Mouse (Mus musculus): Measurements from ENCODE around the gene Esr2. TPM values are rescaled to one million over a fixed set of nuclear protein-coding genes. Genes with fewer than 3 reads are reported as not detected.

The Esr2 gene
- polyA plus RNA-seq, 1 experiment from 2014 or later: 0.05 TPM

DNA sequence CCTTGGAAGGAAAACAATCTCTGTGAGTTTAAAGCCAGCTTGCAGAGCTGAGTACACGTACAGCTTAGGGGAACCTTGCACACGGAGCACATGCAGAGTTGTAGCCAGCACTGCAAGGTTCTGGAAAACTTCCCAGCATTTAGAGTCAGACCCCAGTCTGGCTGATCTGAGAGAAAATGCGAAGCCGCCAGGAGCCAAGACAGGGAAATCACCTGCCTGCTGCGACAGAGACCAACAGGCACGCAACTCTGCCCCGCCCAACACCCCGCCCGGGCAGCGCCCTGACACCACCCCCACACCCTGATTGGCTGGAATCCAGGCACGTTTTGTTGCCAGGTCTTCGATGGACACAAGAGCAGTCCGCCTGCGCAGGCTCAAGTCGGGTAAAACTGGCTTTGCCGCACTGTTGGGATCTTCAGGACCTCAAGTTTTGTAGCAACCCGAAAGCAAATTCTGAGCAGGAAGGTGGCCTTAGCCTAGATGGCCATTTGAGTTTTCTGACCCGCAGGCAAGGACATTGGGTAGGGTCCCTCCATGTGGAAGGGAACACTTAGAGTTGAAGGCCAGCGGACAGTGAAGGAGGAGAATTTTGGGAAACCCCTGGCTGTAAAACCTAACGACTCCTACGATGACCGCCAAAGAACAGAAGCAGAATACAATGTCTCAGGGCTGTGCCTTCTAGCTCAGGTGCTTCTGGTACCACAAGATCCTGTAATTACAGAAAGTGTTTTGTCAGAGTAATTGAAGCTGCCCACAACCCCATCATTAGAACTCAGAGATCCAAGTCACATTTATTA, 19.1 kb upstream of the Esr2 start:
- Histone ChIP-seq H3K4me2 (ENCODE audit: low read depth, low read length, severe bottlenecking) (peak overlapping the region; percentile 90), H3K27ac (ENCODE audit: low read depth, low read length) (no peak overlapping the region), H3K36me3 (ENCODE audit: control insufficient read depth, insufficient read depth, low read length) (no peaks in the 10 kb centered on the region), H3K9ac (ENCODE audit: low read length) (peak overlapping the region; percentile 47), H3K4me1 (replicated peaks; ENCODE audit: control insufficient read depth, insufficient read depth, low read length) (peaks cover 3% of the 10 kb centered on the region; the same call in 1 of the 2 replicates), H3K27me3 (ENCODE audit: control insufficient read depth, insufficient read depth, low read length) (no peaks in the 10 kb centered on the region), H3K9me3 (ENCODE audit: control insufficient read depth, low read length) (no peaks in the 10 kb centered on the region), H3K4me3 (ENCODE audit: low read depth, low read length) (peak overlapping the region; percentile 31)
- peak; percentile 90 for DNase-seq (ENCODE audit: low spot score)
- peak; percentile 92 for ATAC-seq (replicated peaks; ENCODE audit: low FRiP score)
- WGBS: under 1% methylated on average over 22 of the region's 22 CpGs

DNA sequence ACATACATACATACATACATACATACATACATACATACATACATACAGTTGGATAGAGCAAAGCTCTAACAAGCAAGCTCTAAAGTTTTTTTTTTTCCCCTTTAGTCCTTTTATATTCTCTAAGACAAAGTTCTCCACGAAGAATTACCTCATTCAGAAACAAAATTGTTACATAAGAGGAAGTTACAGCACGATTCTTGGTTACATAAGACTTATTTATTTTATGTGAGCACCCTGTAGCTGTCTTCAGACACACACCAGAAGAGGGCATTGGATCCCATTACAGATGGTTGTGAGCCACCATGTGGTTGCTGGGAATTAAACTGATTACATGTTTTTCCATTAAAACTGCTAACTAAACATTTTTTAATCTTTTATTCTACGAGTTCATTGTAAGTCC, 17.5 kb upstream of the Esr2 start:
- H3K4me2 ChIP-seq (ENCODE audit: low read depth, low read length, severe bottlenecking): no peak overlapping the region
- peaks cover 3% of the 10 kb centered on the region; the same call in 1 of the 2 replicates for H3K4me1 ChIP-seq (replicated peaks; ENCODE audit: control insufficient read depth, insufficient read depth, low read length)
- ATAC-seq (replicated peaks; ENCODE audit: low FRiP score) (no peak), DNase-seq (ENCODE audit: low spot score) (no peak)
- no peaks in the 10 kb centered on the region for H3K9me3 ChIP-seq (ENCODE audit: control insufficient read depth, low read length)
- H3K36me3 ChIP-seq (ENCODE audit: control insufficient read depth, insufficient read depth, low read length): no peaks in the 10 kb centered on the region
- no peak overlapping the region for H3K4me3 ChIP-seq (ENCODE audit: low read depth, low read length)
- no peak overlapping the region for H3K27ac ChIP-seq (ENCODE audit: low read depth, low read length)
- 68% methylated on average over 3 of the region's 3 CpGs for WGBS
- no peaks in the 10 kb centered on the region for H3K27me3 ChIP-seq (ENCODE audit: control insufficient read depth, insufficient read depth, low read length)
- H3K9ac ChIP-seq (ENCODE audit: low read length): no peak overlapping the region

DNA sequence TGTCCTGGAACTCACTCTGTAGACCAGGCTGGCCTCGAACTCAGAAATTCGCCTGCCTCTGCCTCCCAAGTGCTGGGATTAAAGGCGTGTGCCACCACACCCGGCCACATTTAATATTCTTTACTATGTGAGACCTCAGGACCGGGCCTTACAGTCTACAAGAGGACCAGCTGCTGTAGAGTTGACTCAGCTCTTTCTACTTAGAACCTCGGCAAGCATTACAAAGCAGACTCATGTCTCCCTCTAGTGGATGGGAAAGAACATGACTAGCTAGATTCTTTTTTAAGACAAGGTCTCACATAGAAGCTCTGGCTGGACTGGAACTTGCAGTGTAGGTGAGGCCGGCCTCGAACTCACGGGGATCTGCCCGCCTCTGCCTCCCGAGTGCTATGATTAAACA, 13.9 kb upstream of the Esr2 start:
- no peak overlapping the region for H3K4me2 ChIP-seq (ENCODE audit: low read depth, low read length, severe bottlenecking)
- H3K36me3 ChIP-seq (ENCODE audit: control insufficient read depth, insufficient read depth, low read length): no peaks in the 10 kb centered on the region
- DNase-seq (ENCODE audit: low spot score) (no peak), ATAC-seq (replicated peaks; ENCODE audit: low FRiP score) (peak; percentile 51; the same call in 1 of the 2 replicates)
- H3K4me3 ChIP-seq (ENCODE audit: low read depth, low read length): no peak overlapping the region
- H3K27ac ChIP-seq (ENCODE audit: low read depth, low read length): no peak overlapping the region
- no peaks in the 10 kb centered on the region for H3K9me3 ChIP-seq (ENCODE audit: control insufficient read depth, low read length)
- H3K9ac ChIP-seq (ENCODE audit: low read length): no peak overlapping the region
- H3K27me3 ChIP-seq (ENCODE audit: control insufficient read depth, insufficient read depth, low read length): no peaks in the 10 kb centered on the region
- H3K4me1 ChIP-seq (replicated peaks; ENCODE audit: control insufficient read depth, insufficient read depth, low read length): no peaks in the 10 kb centered on the region
- WGBS: 55% methylated on average over 11 of the region's 11 CpGs

DNA sequence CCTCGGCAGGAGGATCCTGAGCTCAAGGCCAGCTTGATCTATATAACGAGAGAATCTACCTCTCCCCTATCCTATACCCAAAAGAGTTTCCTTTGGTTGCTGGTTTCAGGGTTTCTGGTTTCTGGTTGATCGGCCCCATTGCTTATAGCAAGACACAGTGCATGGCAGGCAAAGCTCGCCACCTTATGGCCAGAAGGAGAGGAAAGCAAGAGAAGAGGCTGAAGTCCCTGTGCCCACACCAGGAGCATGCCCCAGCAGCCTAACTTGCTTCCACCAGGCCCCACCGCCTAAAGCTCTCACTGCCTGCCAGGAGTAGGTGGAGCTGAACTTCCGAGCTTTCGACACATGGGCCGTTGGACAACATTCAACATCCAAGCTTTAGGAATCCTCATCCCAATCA, 10.8 kb upstream of the Esr2 start:
- no peak overlapping the region for H3K4me2 ChIP-seq (ENCODE audit: low read depth, low read length, severe bottlenecking)
- no peaks in the 10 kb centered on the region for H3K36me3 ChIP-seq (ENCODE audit: control insufficient read depth, insufficient read depth, low read length)
- H3K27me3 ChIP-seq (ENCODE audit: control insufficient read depth, insufficient read depth, low read length): no peaks in the 10 kb centered on the region
- ATAC-seq (replicated peaks; ENCODE audit: low FRiP score) (no peak), DNase-seq (ENCODE audit: low spot score) (no peak)
- H3K4me3 ChIP-seq (ENCODE audit: low read depth, low read length): no peak overlapping the region
- WGBS: 44% methylated on average over 8 of the region's 8 CpGs
- no peak overlapping the region for H3K27ac ChIP-seq (ENCODE audit: low read depth, low read length)
- no peaks in the 10 kb centered on the region for H3K9me3 ChIP-seq (ENCODE audit: control insufficient read depth, low read length)
- no peak overlapping the region for H3K9ac ChIP-seq (ENCODE audit: low read length)
- H3K4me1 ChIP-seq (replicated peaks; ENCODE audit: control insufficient read depth, insufficient read depth, low read length): no peaks in the 10 kb centered on the region

DNA sequence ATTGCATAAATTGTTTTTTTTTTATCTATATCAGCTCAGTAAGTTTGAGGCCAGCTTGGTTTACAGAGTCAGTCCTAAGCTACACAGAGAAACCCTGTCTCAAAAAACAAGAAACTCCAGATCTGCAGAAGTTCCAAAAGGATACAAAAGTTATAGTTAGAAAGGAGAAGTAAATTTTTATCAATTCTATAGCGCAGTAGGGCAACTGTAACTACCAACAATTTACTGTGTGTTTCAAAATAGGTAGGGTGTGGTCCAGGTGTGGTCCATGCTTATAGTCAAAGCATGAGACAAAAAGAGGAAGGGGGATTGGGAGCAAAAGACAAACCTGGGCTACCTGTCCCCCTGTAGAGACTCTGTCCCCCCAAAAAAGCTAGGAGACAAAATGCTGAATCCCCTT, 9.4 kb upstream of the Esr2 start:
- Histone ChIP-seq H3K4me1 (replicated peaks; ENCODE audit: control insufficient read depth, insufficient read depth, low read length) (no peaks in the 10 kb centered on the region), H3K4me3 (ENCODE audit: low read depth, low read length) (no peak overlapping the region)

DNA sequence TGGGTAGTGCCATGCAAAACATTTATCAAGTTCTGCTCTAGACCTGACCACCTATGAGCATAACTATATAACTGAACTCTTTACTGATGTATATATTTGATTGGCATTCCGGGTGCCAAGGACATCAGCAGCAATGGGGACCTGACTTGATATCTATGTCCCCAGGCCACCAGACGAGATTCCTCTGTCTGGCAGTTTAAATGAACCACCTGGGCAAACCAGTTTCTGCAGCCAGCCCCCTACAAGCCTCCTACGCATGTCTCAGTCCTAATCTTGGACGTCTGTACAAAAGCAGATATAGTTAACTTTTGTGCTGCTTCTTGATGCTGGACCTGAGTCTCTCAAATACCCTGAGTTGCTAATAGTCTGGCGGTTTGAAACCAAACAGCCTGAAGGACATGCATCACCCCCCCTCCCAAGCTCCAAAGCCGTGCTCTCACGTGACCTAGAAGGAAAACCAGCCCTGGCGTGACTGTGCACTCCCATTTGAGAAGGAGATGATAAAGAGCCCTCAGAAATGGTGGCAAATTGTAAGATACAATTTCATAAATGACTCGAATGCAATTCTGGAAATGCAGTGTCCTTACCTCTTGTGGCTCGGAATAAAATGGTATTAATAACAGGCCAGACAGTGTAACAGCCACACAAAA, 8.2 kb upstream of the Esr2 start:
- H3K4me3 ChIP-seq (ENCODE audit: low read depth, low read length): no peak overlapping the region
- H3K4me2 ChIP-seq (ENCODE audit: low read depth, low read length, severe bottlenecking): no peak overlapping the region
- H3K27ac ChIP-seq (ENCODE audit: low read depth, low read length): no peak overlapping the region
- DNase-seq (ENCODE audit: low spot score) (no peak), ATAC-seq (replicated peaks; ENCODE audit: low FRiP score) (no peak)
- no peaks in the 10 kb centered on the region for H3K36me3 ChIP-seq (ENCODE audit: control insufficient read depth, insufficient read depth, low read length)
- no peak overlapping the region for H3K9ac ChIP-seq (ENCODE audit: low read length)
- no peaks in the 10 kb centered on the region for H3K9me3 ChIP-seq (ENCODE audit: control insufficient read depth, low read length)
- 81% methylated on average over 10 of the region's 10 CpGs for WGBS
- H3K27me3 ChIP-seq (ENCODE audit: control insufficient read depth, insufficient read depth, low read length): no peaks in the 10 kb centered on the region
- no peaks in the 10 kb centered on the region for H3K4me1 ChIP-seq (replicated peaks; ENCODE audit: control insufficient read depth, insufficient read depth, low read length)

More for the DNA sequence above, 9.4 kb upstream of the Esr2 start:
- Histone ChIP-seq H3K9ac (ENCODE audit: low read length) (no peak overlapping the region), H3K36me3 (ENCODE audit: control insufficient read depth, insufficient read depth, low read length) (no peaks in the 10 kb centered on the region), H3K27me3 (ENCODE audit: control insufficient read depth, insufficient read depth, low read length) (no peaks in the 10 kb centered on the region), H3K9me3 (ENCODE audit: control insufficient read depth, low read length) (no peaks in the 10 kb centered on the region), H3K27ac (ENCODE audit: low read depth, low read length) (no peak overlapping the region), H3K4me2 (ENCODE audit: low read depth, low read length, severe bottlenecking) (no peak overlapping the region)
- DNase-seq (ENCODE audit: low spot score) (no peak), ATAC-seq (replicated peaks; ENCODE audit: low FRiP score) (no peak)
- 94% methylated on average over 1 of the region's 1 CpGs for WGBS

DNA sequence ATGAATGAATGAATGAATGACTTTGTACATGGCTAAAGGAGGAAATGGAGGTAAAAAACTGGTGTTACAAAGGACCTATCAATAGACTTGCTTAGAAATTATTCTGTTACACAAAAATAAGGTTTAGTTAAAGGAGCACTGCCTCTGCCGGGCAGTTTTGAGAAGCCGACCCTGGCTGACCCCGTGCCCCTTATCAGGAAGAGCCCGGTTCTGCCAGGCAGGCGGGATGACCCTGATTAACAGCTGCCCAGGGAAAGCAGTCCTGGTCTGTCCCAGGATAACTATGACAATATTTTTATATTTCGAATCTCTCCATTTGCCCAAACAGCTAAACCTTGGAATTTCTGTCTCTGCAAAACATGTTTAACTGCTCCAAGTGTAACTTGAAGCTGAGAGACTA, 7.2 kb upstream of the Esr2 start:
- H3K9ac ChIP-seq (ENCODE audit: low read length): no peak overlapping the region
- no peaks in the 10 kb centered on the region for H3K4me1 ChIP-seq (replicated peaks; ENCODE audit: control insufficient read depth, insufficient read depth, low read length)
- 86% methylated on average over 6 of the region's 6 CpGs for WGBS
- H3K36me3 ChIP-seq (ENCODE audit: control insufficient read depth, insufficient read depth, low read length): no peaks in the 10 kb centered on the region
- H3K4me2 ChIP-seq (ENCODE audit: low read depth, low read length, severe bottlenecking): no peak overlapping the region
- H3K27me3 ChIP-seq (ENCODE audit: control insufficient read depth, insufficient read depth, low read length): no peaks in the 10 kb centered on the region
- H3K4me3 ChIP-seq (ENCODE audit: low read depth, low read length): no peak overlapping the region
- ATAC-seq (replicated peaks; ENCODE audit: low FRiP score) (no peak), DNase-seq (ENCODE audit: low spot score) (no peak)
- H3K9me3 ChIP-seq (ENCODE audit: control insufficient read depth, low read length): no peaks in the 10 kb centered on the region
- no peak overlapping the region for H3K27ac ChIP-seq (ENCODE audit: low read depth, low read length)

DNA sequence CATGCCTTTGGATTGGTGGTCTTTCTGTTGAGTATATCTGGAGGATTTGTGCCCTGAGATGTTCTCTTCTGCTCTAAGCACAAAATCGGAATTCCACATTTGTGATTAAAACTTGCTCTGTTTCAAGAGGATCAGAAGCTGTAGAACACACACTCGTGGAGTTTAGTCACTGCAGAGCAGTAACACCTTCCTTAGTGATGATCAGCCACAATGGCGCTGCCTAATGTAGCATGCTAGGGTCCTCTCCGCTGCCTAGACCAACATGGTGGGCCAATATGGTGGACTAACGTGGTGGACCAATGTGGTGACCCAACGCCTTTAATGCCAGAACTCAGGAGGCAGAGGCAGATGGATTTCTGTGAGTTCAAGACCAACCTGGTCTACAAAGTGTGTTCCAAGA, 5.8 kb upstream of the Esr2 start:
- no peak overlapping the region for H3K4me2 ChIP-seq (ENCODE audit: low read depth, low read length, severe bottlenecking)
- H3K27ac ChIP-seq (ENCODE audit: low read depth, low read length): no peak overlapping the region
- DNase-seq (ENCODE audit: low spot score) (no peak), ATAC-seq (replicated peaks; ENCODE audit: low FRiP score) (no peak)
- no peaks in the 10 kb centered on the region for H3K4me1 ChIP-seq (replicated peaks; ENCODE audit: control insufficient read depth, insufficient read depth, low read length)
- no peaks in the 10 kb centered on the region for H3K36me3 ChIP-seq (ENCODE audit: control insufficient read depth, insufficient read depth, low read length)
- H3K4me3 ChIP-seq (ENCODE audit: low read depth, low read length): no peak overlapping the region
- H3K9ac ChIP-seq (ENCODE audit: low read length): no peak overlapping the region
- no peaks in the 10 kb centered on the region for H3K27me3 ChIP-seq (ENCODE audit: control insufficient read depth, insufficient read depth, low read length)
- WGBS: 89% methylated on average over 6 of the region's 6 CpGs
- H3K9me3 ChIP-seq (ENCODE audit: control insufficient read depth, low read length): no peaks in the 10 kb centered on the region

DNA sequence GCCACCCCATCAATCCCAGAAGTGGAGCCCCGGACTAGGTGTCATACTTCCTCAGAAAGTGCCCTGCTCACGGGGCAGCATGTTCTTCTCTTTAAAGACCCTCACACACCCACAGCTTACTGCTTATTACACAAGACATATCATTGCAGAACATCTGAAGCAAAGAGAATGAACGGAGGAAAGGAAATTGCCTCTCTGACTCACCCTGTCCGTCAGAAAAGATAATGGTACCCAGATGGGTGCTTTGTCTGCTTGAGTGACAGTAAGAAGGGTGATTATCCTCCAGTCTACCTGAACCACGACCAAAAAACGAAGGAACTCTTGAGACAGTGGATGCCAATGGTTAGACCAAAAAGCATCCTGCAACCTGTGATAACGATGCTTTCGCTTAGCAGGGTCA, 4.4 kb upstream of the Esr2 start:
- Histone ChIP-seq H3K27me3 (ENCODE audit: control insufficient read depth, insufficient read depth, low read length) (no peaks in the 10 kb centered on the region; the same call in 1 of the 2 replicates), H3K36me3 (ENCODE audit: control insufficient read depth, insufficient read depth, low read length) (no peaks in the 10 kb centered on the region), H3K27ac (ENCODE audit: low read depth, low read length) (no peak overlapping the region), H3K4me2 (ENCODE audit: low read depth, low read length, severe bottlenecking) (no peak overlapping the region), H3K9ac (ENCODE audit: low read length) (no peak overlapping the region), H3K4me3 (ENCODE audit: low read depth, low read length) (no peak overlapping the region), H3K9me3 (ENCODE audit: control insufficient read depth, low read length) (no peaks in the 10 kb centered on the region), H3K4me1 (replicated peaks; ENCODE audit: control insufficient read depth, insufficient read depth, low read length) (no peaks in the 10 kb centered on the region)
- WGBS: 72% methylated on average over 8 of the region's 8 CpGs
- no peak for DNase-seq (ENCODE audit: low spot score)
- no peak for ATAC-seq (replicated peaks; ENCODE audit: low FRiP score)
